Mouse (Mus musculus) testis, adult 10 weeks (tissue): Measurements from ENCODE around the gene Wbp4. TPM values are rescaled to one million over a fixed set of nuclear protein-coding genes. Genes with fewer than 3 reads are reported as not detected.

Experiments used
- polyA plus RNA-seq: library from polyadenylated mRNA; stranded (reverse); fragments of 350-450 nt; fragmentation: Illumina TruSeq; extraction: RNeasy Lipid Tissue Mini Kit (QIAGEN cat#74804); gene quantifications from one replicate; pipeline ENCODE4 v1.2.3, GENCODE M21; 2014; ENCODE audit warnings: low read depth, low replicate concordance

The Wbp4 gene
- polyA plus RNA-seq = 120 TPM

GRCm38 (mm10) chr14:79481339-79482151 lies at the start of gene Wbp4:
Gene Wbp4 (minus strand): TSS chr14:79481520.

DNA sequence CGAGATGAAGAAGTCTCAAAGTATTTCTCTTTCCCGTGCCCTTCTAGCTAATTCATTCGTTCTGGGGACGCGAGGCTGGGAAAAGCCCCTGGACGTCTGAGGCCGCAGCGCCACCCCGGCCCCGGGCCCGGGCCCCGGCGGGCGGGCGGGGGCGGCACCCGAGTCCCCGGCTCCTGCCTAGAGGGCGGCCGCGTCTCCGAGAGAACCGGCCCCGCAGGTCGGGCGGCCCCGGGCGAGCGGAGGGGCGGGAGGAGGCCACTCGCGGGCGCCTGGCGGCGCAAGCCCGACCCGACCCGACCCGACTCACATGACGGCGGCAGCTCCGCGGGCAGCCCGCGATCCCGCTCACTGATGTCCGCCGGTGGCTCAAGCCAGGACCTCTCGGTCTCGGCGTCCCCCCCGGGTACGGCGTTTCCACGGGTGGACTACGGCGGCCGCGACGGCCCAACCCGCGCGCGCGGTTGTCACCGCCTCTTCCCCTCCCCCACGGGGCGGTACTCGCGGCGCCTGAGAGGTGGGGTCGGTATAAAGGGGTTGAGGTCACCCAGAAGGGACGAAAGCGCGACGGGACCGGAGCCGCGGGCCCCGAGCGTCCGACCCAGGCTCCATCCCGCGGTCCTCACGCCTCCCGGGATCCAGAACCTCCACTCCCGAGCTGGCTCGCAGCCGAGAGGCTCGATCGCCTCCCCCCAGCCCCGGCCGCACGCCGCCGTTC lies 539 bp downstream of the Wbp4 start, which contains the start of gene Elf1:
Gene Elf1, plus strand, starts transcription at position 571 of the 715 bp plus-strand sequence.

GRCm38 (mm10) chr14:79451681-79452590 lies 29.4 kb downstream of the Wbp4 start, which contains the start of gene Kbtbd6:
Gene Kbtbd6 (plus strand): TSS chr14:79451835.

DNA sequence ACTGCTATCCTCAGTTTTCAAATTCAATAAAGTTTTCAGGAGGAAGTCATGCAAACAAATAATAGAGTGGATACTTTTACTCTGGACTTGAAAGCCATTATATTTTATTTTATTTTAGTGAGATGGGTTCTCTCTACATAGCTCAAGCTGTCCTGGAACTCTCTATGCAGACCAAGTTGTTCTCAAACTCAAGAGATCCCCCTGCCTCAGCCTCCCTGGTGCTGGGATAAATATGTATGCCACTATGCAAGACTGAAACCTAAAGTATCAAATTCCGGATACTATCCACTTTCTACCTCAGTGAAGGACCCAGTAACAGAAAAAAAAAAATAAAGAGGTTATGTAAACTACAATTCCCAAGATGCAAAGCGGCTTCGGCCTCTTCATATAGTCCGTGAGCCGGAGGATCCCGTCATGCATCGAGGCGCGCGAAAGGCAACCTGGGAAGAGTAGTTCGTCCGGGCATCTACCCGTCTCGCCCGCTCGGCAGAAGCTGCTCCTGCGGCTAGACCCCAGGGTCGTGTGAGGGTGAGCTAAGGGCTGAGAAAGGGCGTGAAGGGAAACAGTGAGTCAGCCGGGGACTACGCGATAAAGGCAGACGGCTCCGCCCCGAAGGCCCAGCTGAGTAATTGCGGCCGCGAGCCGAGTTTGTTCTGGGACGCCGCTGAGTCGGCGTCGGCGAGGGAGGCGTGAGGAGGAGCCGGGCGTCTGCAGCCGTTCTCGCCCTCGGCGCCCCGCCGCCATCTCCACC lies 55.2 kb downstream of the Wbp4 start, which contains the start of gene Kbtbd7:
Gene Kbtbd7, plus strand, starts transcription at position 533 of the 751 bp plus-strand sequence.

Other genes with a start within 250 kb of the Wbp4 start
- gene Zfp957, start 234.2 kb downstream of the Wbp4 start, polyA plus RNA-seq = 0.10 TPM
- 6.2 TPM for gene Rgcc, start 179.9 kb downstream of the Wbp4 start, polyA plus RNA-seq
- 28.2 TPM for gene Naa16, start 90.7 kb downstream of the Wbp4 start, polyA plus RNA-seq
- gene Mtrf1, start 83.7 kb downstream of the Wbp4 start, polyA plus RNA-seq = 13.1 TPM
- 39.4 TPM for gene Kbtbd7, start 55.0 kb downstream of the Wbp4 start, polyA plus RNA-seq
- gene Kbtbd6, start 29.7 kb downstream of the Wbp4 start, polyA plus RNA-seq = 69.8 TPM
- 14.4 TPM for gene Elf1, start 326 bp downstream of the Wbp4 start, polyA plus RNA-seq
- gene Sugt1, start 106.2 kb upstream of the Wbp4 start, polyA plus RNA-seq = 416 TPM
- 1.6 TPM for gene Cnmd, start 180.7 kb upstream of the Wbp4 start, polyA plus RNA-seq